Mouse (Mus musculus) brain, embryonic 14.5 days (tissue): Measurements from ENCODE around the gene Hcfc1r1.

ENCODE experiments used
- CTCF ChIP-seq: fragments of 200-500 bp; IDR thresholded peaks from 2 replicates; pipeline ENCODE4 v1.5.1; 2012; ENCODE audit warnings: inconsistent platforms, mild to moderate bottlenecking, moderate library complexity, borderline replicate concordance; ENCODE audit not compliant: insufficient read depth, insufficient read length; ENCODE audit errors: extremely low read depth
- POLR2A ChIP-seq: fragments of 200-500 bp; IDR thresholded peaks from 2 replicates; pipeline ENCODE4 v1.6.1; 2012; ENCODE audit warnings: mild to moderate bottlenecking, inconsistent platforms, borderline replicate concordance; ENCODE audit not compliant: poor library complexity, insufficient read depth, insufficient read length, severe bottlenecking; ENCODE audit errors: extremely low read depth

GRCm38 (mm10) chr17:23665511-23665910 lies 7.9 kb upstream of the Hcfc1r1 start:
- no peak for TF ChIP-seq CTCF
- TF ChIP-seq POLR2A, result no peak
